Mouse (Mus musculus) stomach, embryonic 16.5 days (tissue): ENCODE results near the gene Ide. TPM values are rescaled to one million over a fixed set of nuclear protein-coding genes. Genes with fewer than 3 reads are reported as not detected.
A peak's percentile ranks its signal among the peaks of the same experiment; 100 is the strongest.
"Not testable (repeated sequence)": the region's sequence is repeated elsewhere in the genome, so short reads cannot be mapped to it uniquely, and the experiment has no call there.

Experiments used
- ATAC-seq: fragments of 200-750 bp; cut with Nextera tagmentation; 2 replicates; pipeline ENCODE4 v1.8.0; 2017; ENCODE audit warnings: moderate number of reproducible peaks, moderate TSS enrichment; ENCODE audit not compliant: insufficient read depth, low FRiP score
- H3K27ac ChIP-seq: fragments of 300-500 bp; sonication (generic); 2 replicates; pipeline ENCODE4 v1.5.1; 2014; ENCODE audit warnings: low read length
- H3K27me3 ChIP-seq: fragments of 300-500 bp; sonication (generic); 2 replicates; pipeline ENCODE4 v1.6.1; 2014; ENCODE audit warnings: low read length, control low read depth, mixed read lengths; ENCODE audit not compliant: control insufficient read depth, insufficient read depth
- H3K36me3 ChIP-seq: fragments of 300-500 bp; sonication (generic); 2 replicates; pipeline ENCODE4 v1.6.1; 2014; ENCODE audit warnings: low read length; ENCODE audit not compliant: control insufficient read depth, insufficient read depth
- H3K4me1 ChIP-seq: fragments of 300-500 bp; sonication (generic); 2 replicates; pipeline ENCODE4 v1.6.1; 2014; ENCODE audit warnings: low read length, control low read depth, mixed read lengths; ENCODE audit not compliant: control insufficient read depth, insufficient read depth
- H3K4me2 ChIP-seq: fragments of 300-500 bp; sonication (generic); 2 replicates; pipeline ENCODE4 v1.6.1; 2014; ENCODE audit warnings: low read depth, low read length, mixed read lengths
- H3K4me3 ChIP-seq: fragments of 300-500 bp; sonication (generic); replicated peaks from 2 replicates; pipeline ENCODE4 v1.5.1; 2014; ENCODE audit warnings: mild to moderate bottlenecking, low read length
- H3K9ac ChIP-seq: fragments of 300-500 bp; sonication (generic); 2 replicates; pipeline ENCODE4 v1.6.1; 2014; ENCODE audit warnings: low read length
- H3K9me3 ChIP-seq: fragments of 300-500 bp; sonication (generic); replicated peaks from 2 replicates; pipeline ENCODE4 v1.6.1; 2016; ENCODE audit warnings: low read length, control low read depth; ENCODE audit not compliant: control insufficient read depth
- WGBS: fragments of 180-500 bp; shearing (Covaris S2); extraction: QIAGEN DNeasy Blood & Tissue Kit; methylation state at CpG from one replicate; pipeline ENCODE4 v1.1.7; 2014; 5-methylcytosine and 5-hydroxymethylcytosine counted together
- polyA plus RNA-seq: library from polyadenylated mRNA; unstranded; fragments of >200 nt; fragmentation: Nextera tagmentation; extraction: Ambion mirVana; gene quantifications from 2 replicates; pipeline ENCODE4 v1.2.1, GENCODE M21; 2015

Gene Ide
- polyA plus RNA-seq, 1 experiment from 2014 or later: 69.0 TPM

DNA sequence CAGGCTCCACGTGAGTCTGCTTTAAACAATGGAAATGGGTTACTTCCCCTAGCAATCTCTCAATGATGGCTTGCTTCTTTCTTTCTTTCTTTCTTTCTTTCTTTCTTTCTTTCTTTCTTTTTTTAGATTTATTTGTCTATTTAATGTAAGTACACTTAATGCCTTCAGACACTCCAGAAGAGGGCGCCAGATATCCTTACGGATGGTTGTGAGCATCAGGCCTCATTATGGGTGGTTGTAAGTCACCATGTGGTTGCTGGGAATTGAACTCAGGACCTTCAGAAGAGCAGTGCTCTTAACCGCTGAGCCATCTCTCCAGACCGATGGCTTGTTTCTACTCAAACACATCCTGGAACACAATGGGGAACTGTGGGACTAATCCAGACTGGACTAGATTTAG is 96.5 kb downstream of the Ide start:
- no peak overlapping the region for H3K9ac ChIP-seq
- H3K27me3 ChIP-seq: no peaks in the 10 kb centered on the region
- 0 out of 2 replicates have a peak, but pooled peaks cover 4% of the 10 kb centered on the region for H3K4me1 ChIP-seq
- no peak overlapping the region for H3K4me3 ChIP-seq
- 70% methylated on average over 5 of the region's 5 CpGs for WGBS
- no peak overlapping the region for H3K27ac ChIP-seq
- H3K9me3 ChIP-seq: no peaks in the 10 kb centered on the region
- H3K36me3 ChIP-seq: no peaks in the 10 kb centered on the region
- no peak for ATAC-seq
- H3K4me2 ChIP-seq: no peak overlapping the region

DNA sequence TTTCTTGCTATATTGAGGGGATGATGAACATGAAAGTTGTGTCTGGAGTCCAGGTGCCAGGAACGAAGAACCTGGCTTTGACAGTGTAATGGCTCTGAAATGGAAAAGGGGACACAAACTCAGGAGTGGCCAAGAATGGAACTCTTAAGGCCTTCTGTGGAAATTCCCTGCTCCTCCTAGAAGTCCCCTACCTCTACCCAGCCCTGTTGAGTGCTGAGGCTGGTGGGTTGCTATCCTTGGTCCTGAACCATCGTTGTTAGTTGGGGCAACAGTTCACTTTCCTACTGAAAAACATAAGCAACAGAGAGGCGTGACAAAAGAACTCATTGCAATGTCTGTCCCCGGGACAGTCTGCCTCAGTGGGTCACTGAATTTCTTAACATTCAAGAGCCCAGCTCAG is 98.6 kb downstream of the Ide start:
- Histone ChIP-seq H3K27ac (no peak overlapping the region), H3K36me3 (no peaks in the 10 kb centered on the region), H3K4me2 (no peak overlapping the region), H3K27me3 (peaks cover 15% of the 10 kb centered on the region), H3K9me3 (no peaks in the 10 kb centered on the region), H3K4me1 (0 out of 2 replicates have a peak, but pooled peaks cover 4% of the 10 kb centered on the region), H3K4me3 (no peak overlapping the region), H3K9ac (no peak overlapping the region)
- no peak for ATAC-seq
- WGBS: 17% methylated on average over 4 of the region's 4 CpGs

DNA sequence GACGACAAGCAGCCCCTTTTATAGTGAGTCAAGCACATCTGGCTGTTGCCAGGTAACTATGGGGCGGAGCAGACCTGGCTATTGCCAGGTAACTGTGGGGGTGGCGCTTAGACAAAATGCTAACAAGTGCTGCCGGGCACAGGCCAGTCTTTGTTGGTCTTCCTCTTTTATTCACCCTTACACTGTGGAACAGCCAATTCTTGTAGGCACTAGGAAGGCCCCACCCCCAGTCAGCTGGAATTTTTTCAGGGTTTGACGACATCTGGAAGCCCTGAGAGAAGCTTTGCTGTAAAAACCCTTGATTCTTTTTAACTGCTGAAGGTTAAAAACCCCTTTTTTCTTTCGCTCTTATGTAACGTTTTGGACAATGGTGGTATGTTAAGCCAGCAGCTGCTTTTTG is 99.0 kb downstream of the Ide start:
- Histone ChIP-seq H3K27ac (no peak overlapping the region), H3K9ac (no peak overlapping the region), H3K9me3 (no peaks in the 10 kb centered on the region), H3K4me3 (no peak overlapping the region), H3K4me1 (peaks cover 7% of the 10 kb centered on the region; the same call in 1 of the 2 replicates), H3K36me3 (no peaks in the 10 kb centered on the region), H3K4me2 (no peak overlapping the region), H3K27me3 (peaks cover 19% of the 10 kb centered on the region)
- ATAC-seq: no peak
- WGBS: 16% methylated on average over 7 of the region's 7 CpGs

DNA sequence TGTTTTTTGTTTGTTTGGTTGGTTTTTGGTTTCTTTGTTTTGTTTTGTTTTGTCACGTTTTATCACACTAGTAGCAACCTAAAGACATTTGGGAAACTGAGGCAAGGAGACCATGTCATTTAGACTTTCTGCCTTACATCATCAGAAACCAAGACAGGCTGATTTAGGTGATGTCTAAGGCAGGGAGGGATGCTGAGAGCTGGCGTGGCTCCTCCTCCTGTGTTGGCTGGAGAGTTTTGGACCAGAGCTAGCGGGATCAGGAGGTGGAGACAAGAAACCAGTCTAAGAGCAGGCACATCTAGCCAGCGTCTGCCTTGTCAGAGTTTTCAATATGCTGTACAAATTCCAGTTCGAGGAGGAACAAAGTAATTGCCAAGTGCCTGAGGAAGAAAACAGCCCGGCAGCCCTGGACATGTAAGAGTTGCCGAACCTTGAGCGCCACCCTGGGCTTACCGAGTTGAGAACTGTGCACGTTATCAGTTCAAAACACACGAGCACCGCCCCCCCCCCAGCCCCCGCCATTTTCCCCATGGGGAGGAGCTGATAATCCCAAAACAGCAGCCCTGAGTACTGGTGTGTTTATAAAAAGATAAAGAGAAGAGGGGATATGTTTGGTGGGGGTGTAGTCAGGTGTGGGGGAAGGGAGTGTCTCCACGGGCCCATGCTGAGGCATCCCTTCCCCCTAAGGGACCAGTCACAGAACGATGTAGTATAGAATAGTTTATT is 99.8 kb downstream of the Ide start:
- Histone ChIP-seq H3K27me3 (peaks cover 21% of the 10 kb centered on the region), H3K4me1 (peaks cover 8% of the 10 kb centered on the region; the same call in 1 of the 2 replicates), H3K4me3 (no peak overlapping the region), H3K27ac (no peak overlapping the region), H3K4me2 (no peak overlapping the region), H3K9ac (no peak overlapping the region), H3K9me3 (no peaks in the 10 kb centered on the region), H3K36me3 (no peaks in the 10 kb centered on the region)
- WGBS: 10% methylated on average over 15 of the region's 15 CpGs
- ATAC-seq: peak; percentile 59; the same call in 1 of the 2 replicates

DNA sequence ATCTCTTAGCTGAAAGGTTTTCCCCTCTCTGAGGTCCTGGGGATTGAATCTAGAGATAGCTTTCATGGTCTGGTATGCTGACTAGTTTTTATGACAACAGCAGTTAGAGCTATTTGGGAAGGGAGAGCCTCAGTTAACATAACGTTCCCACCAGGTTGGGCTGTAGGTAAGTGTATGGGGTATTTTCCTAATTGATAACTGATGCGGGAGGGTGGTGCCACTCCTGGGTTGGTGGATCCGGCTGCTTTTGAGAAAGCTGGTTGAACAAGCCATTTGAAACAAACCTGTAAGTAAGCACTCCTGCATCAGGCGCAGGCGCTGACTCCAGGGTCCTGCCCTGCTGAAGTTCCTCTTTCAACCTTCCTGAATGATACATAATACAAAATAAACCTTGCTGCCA is 100.3 kb downstream of the Ide start:
- Histone ChIP-seq H3K4me2 (no peak overlapping the region), H3K36me3 (no peaks in the 10 kb centered on the region), H3K4me3 (no peak overlapping the region), H3K9ac (no peak overlapping the region), H3K4me1 (peaks cover 8% of the 10 kb centered on the region; the same call in 1 of the 2 replicates), H3K9me3 (no peaks in the 10 kb centered on the region), H3K27ac (no peak overlapping the region), H3K27me3 (peaks cover 21% of the 10 kb centered on the region)
- 49% methylated on average over 5 of the region's 5 CpGs for WGBS
- no peak for ATAC-seq

DNA sequence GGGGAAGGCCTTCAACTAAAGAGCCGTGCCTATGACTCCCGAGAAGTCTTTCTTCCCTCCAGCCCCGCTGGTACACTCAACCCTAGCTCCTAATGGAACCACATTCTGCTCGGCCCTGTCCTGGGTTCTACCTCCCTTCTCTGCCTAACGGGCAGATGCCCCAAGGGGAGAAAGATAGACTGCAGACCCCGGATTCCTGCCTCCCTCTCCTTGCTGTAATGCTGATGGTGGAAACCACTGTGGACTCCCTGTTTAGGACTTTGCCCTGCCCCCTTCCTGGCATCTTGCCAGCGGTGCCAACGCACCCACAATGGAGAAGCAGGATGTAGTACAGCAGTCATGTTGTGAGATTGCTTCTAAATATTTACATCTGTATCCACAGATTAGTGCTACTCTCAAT is 101.8 kb downstream of the Ide start:
- ATAC-seq: no peak

DNA sequence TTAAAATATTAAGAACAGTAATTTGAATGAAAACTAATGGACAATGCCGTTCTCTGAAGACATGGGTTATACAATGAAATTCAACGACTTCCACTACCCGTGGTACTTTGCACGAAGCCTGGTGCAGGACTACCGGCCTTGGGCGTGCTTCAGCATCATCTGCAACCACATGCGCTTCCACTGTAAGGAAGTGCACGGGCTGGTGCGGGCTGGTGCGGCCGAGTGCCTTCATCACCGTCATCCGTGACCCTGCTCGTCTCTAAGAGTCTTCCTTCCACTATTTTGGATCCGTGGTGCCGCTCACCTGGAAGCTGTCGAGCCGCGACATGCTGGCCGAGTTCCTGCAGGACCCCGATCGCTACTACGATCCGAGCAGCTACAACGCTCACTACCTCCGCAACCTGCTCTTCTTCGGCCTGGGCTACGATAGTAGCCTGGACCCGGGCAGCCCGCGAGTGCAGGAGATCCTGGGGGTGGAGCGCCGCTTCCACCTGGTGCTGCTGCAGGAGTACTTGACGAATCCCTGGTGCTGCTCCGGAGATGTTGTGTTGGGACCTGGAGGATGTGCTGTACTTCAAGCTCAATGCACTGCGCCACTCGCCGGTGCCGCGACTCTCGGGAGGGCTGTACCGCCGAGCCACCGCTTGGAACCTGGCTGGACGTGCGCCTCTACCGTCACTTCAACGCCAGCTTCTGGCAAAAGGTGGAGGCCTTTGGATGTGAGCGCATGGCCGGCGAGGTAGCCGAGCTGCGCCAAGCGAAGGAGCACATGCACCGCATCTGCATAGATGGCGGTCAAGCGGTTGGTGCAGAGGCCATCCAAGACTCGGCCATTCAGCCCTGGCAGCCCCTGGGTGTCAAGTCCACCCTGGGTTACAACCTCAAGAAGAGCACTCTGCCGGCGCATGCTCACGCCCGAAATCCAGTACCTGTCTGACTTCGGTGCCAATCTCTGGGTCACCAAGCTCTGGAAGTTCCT is 103.8 kb downstream of the Ide start:
- 6% methylated on average over 63 of the region's 63 CpGs for WGBS
- ATAC-seq: no peak
- Histone ChIP-seq H3K36me3 (no peaks in the 10 kb centered on the region), H3K27ac (no peak overlapping the region), H3K4me2 (peak overlapping the region; percentile 53), H3K9ac (peak overlapping the region; percentile 18; the same call in 1 of the 2 replicates), H3K4me1 (peaks cover 8% of the 10 kb centered on the region; the same call in 1 of the 2 replicates), H3K27me3 (peaks cover 21% of the 10 kb centered on the region), H3K4me3 (peak overlapping the region; percentile 40), H3K9me3 (no peaks in the 10 kb centered on the region)

More for the DNA sequence above, 101.8 kb downstream of the Ide start:
- 53% methylated on average over 8 of the region's 8 CpGs for WGBS
- H3K4me3 ChIP-seq: no peak overlapping the region
- no peak overlapping the region for H3K27ac ChIP-seq
- no peaks in the 10 kb centered on the region for H3K9me3 ChIP-seq
- H3K36me3 ChIP-seq: no peaks in the 10 kb centered on the region
- H3K27me3 ChIP-seq: peaks cover 21% of the 10 kb centered on the region
- peaks cover 8% of the 10 kb centered on the region; the same call in 1 of the 2 replicates for H3K4me1 ChIP-seq
- no peak overlapping the region for H3K9ac ChIP-seq
- H3K4me2 ChIP-seq: no peak overlapping the region

DNA sequence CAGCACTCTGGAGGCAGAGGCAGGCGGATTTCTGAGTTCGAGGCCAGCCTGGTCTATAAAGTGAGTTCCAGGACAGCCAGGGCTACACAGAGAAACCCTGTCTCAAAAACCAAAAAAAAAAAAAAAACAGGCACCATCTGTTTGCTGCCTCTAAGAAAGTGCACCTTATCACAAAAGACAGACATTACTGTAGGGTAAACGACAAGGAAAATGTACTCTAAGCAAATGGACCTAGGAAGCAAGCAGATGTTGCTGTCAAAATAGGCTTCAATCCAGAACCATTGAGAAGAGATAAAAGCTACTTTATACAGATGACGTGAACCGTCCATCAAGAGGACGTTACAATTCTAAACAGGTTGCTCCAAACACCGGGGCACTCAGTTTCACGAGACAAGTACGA is 105.1 kb downstream of the Ide start:
- H3K27ac ChIP-seq, ATAC-seq, H3K9ac ChIP-seq, H3K4me1 ChIP-seq, H3K9me3 ChIP-seq, H3K4me2 ChIP-seq, H3K36me3 ChIP-seq, H3K4me3 ChIP-seq: not testable (repeated sequence)
- peaks cover 21% of the 10 kb centered on the region for H3K27me3 ChIP-seq
- WGBS: 63% methylated on average over 9 of the region's 9 CpGs
